Mouse (Mus musculus) lung, postnatal 0 days (tissue): ENCODE data around the gene Syngr3.

ENCODE experiments used
- CTCF ChIP-seq: IDR thresholded peaks from 2 replicates; pipeline ENCODE4 v1.5.1; 2016; ENCODE audit warnings: antibody characterized with exemption, mild to moderate bottlenecking
- EP300 ChIP-seq: IDR thresholded peaks from 2 replicates; pipeline ENCODE4 v1.6.1; 2016; ENCODE audit warnings: antibody characterized with exemption, mild to moderate bottlenecking, control low read depth

DNA sequence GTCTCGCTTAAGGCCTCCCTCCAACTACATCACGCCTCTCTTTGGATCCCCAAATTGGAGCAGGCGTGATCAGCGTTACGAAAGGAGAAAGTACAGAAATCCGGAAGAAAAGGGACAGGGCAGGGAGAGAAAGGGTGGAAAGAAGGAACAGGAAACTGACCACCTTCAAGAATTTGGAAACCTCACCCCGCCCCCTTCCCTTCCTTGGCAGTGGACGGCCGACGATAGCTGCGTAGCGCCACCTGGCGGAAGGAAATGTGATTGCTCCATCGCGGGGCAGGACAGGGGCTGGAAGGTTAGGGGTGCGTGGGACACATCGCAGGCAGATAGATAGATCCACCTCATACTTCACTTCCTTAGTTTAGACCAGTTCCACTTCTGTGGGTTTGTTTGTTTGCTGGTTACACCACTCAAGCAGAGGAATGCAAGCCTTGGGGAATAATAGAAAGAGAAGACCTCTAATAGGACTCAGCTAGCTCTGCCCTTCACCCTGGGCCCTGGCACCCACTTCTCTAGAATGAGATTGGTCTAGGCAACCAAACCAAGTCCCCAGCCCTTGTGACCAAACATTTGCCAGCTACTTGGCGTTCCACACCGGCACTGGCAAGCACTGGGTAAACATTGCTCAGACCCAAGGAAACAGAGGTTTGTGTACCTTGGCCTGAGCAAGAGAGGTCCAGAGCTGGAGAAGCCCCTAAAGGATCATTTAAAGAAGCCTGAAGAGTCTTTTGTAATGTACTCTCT is 35.6 kb downstream of the Syngr3 start:
- peak; percentile 98 for TF ChIP-seq CTCF
- TF ChIP-seq EP300: 0 out of 2 replicates have a peak, but pooled peaks have one; percentile 28
